Mouse (Mus musculus) NIH3T3 (cell line): ENCODE data around the gene Tshr.
"Not testable (repeated sequence)": the region's sequence is repeated elsewhere in the genome, so short reads cannot be mapped to it uniquely, and the experiment has no call there.

ENCODE experiments used
- DNase-seq: peaks from one replicate; pipeline ENCODE4 v3.0.0-alpha.2; 2012; ENCODE audit warnings: low read depth

Tshr gene

GRCm38 (mm10) chr12:91500475-91500874 lies 116.1 kb downstream of the Tshr start:
- DNase-seq, result no peak

- no peak for DNase-seq
Measured at GRCm38 (mm10) chr12:91511766-91512165, 127.4 kb downstream of the Tshr start.

- no peak for DNase-seq
Measured at GRCm38 (mm10) chr12:91513980-91514379, 129.6 kb downstream of the Tshr start.

GRCm38 (mm10) chr12:91517808-91518207 lies 133.4 kb downstream of the Tshr start:
- peak; percentile 12 for DNase-seq

- DNase-seq, result no peak
Measured at GRCm38 (mm10) chr12:91523626-91524025, 139.3 kb downstream of the Tshr start.

- DNase-seq, result no peak
Measured at GRCm38 (mm10) chr12:91534514-91534913, 150.2 kb downstream of the Tshr start.

GRCm38 (mm10) chr12:91540202-91540601 lies 155.8 kb downstream of the Tshr start:
- DNase-seq, result no peak

GRCm38 (mm10) chr12:91549471-91549870 lies 165.1 kb downstream of the Tshr start:
- peak; percentile 81 for DNase-seq

- DNase-seq, result peak; percentile 28
Measured at GRCm38 (mm10) chr12:91551773-91552526, 167.6 kb downstream of the Tshr start.

GRCm38 (mm10) chr12:91557358-91558005 lies 173.1 kb downstream of the Tshr start:
- DNase-seq, result not testable (repeated sequence)

- DNase-seq, result not testable (repeated sequence)
Measured at GRCm38 (mm10) chr12:91558152-91558551, 173.8 kb downstream of the Tshr start.

- DNase-seq, result no peak
Measured at GRCm38 (mm10) chr12:91567145-91567544, 182.8 kb downstream of the Tshr start.

GRCm38 (mm10) chr12:91569255-91569654 lies 184.9 kb downstream of the Tshr start:
- DNase-seq, result no peak

GRCm38 (mm10) chr12:91571708-91572107 lies 187.3 kb downstream of the Tshr start:
- DNase-seq, result no peak

- DNase-seq, result no peak
Measured at GRCm38 (mm10) chr12:91579665-91580064, 195.3 kb downstream of the Tshr start.

- no peak for DNase-seq
Measured at GRCm38 (mm10) chr12:91581204-91582070, 197.1 kb downstream of the Tshr start.

GRCm38 (mm10) chr12:91582362-91583002 lies 198.1 kb downstream of the Tshr start:
- no peak for DNase-seq

- DNase-seq, result no peak
Measured at GRCm38 (mm10) chr12:91583409-91583808, 199.0 kb downstream of the Tshr start.

GRCm38 (mm10) chr12:91585206-91585605 lies 200.8 kb downstream of the Tshr start:
- no peak for DNase-seq

- not testable (repeated sequence) for DNase-seq
Measured at GRCm38 (mm10) chr12:91585815-91586214, 201.5 kb downstream of the Tshr start.

GRCm38 (mm10) chr12:91587077-91587476 lies 202.7 kb downstream of the Tshr start:
- DNase-seq, result no peak

GRCm38 (mm10) chr12:91587491-91588033 lies 203.2 kb downstream of the Tshr start:
- DNase-seq, result no peak
